Mouse (Mus musculus) embryonic facial prominence, embryonic 13.5 days (tissue): ENCODE measurements around the gene Shcbp1l. TPM values are rescaled to one million over a fixed set of nuclear protein-coding genes. Genes with fewer than 3 reads are reported as not detected.
A peak's percentile ranks its signal among the peaks of the same experiment; 100 is the strongest.
"Not testable (repeated sequence)": the region's sequence is repeated elsewhere in the genome, so short reads cannot be mapped to it uniquely, and the experiment has no call there.

Experiments used
- ATAC-seq: fragments of 200-750 bp; cut with Nextera tagmentation; 2 replicates; pipeline ENCODE4 v1.8.0; 2017; ENCODE audit warnings: low read depth; ENCODE audit not compliant: insufficient number of reproducible peaks, insufficient read depth, low FRiP score, low TSS enrichment
- H3K27ac ChIP-seq: fragments of 300-500 bp; sonication (generic); 2 replicates; pipeline ENCODE4 v1.5.1; 2015; ENCODE audit warnings: moderate library complexity, mild to moderate bottlenecking, inconsistent platforms
- H3K27me3 ChIP-seq: fragments of 300-500 bp; sonication (generic); 2 replicates; pipeline ENCODE4 v1.6.1; 2015; ENCODE audit warnings: mild to moderate bottlenecking, inconsistent platforms
- H3K36me3 ChIP-seq: fragments of 300-500 bp; sonication (generic); 2 replicates; pipeline ENCODE4 v1.6.1; 2015; ENCODE audit warnings: mild to moderate bottlenecking, inconsistent platforms
- H3K4me1 ChIP-seq: fragments of 300-500 bp; sonication (generic); 2 replicates; pipeline ENCODE4 v1.6.1; 2015; ENCODE audit warnings: inconsistent platforms
- H3K4me2 ChIP-seq: fragments of 300-500 bp; sonication (generic); 2 replicates; pipeline ENCODE4 v1.6.1; 2015; ENCODE audit warnings: moderate library complexity, mild to moderate bottlenecking, inconsistent platforms
- H3K4me3 ChIP-seq: fragments of 300-500 bp; sonication (generic); 2 replicates; pipeline ENCODE4 v1.5.1; 2015; ENCODE audit warnings: mild to moderate bottlenecking, inconsistent platforms
- H3K9ac ChIP-seq: fragments of 300-500 bp; sonication (generic); 2 replicates; pipeline ENCODE4 v1.6.1; 2015; ENCODE audit warnings: mild to moderate bottlenecking, inconsistent platforms
- H3K9me3 ChIP-seq: fragments of 300-500 bp; sonication (generic); 2 replicates; pipeline ENCODE4 v1.6.1; 2016; ENCODE audit warnings: inconsistent platforms
- WGBS: fragments of 180-500 bp; shearing (Covaris S2); methylation state at CpG from one replicate; pipeline ENCODE4 v1.1.7; 2015; ENCODE audit warnings: mixed read lengths; 5-methylcytosine and 5-hydroxymethylcytosine counted together
- polyA plus RNA-seq: library from polyadenylated mRNA; unstranded; fragments of >200 nt; fragmentation: Nextera tagmentation; extraction: Ambion mirVana; gene quantifications from 2 replicates; pipeline ENCODE4 v1.2.1, GENCODE M21; 2015

The Shcbp1l gene
- polyA plus RNA-seq, 1 experiment from 2014 or later, result 0.58 TPM

DNA sequence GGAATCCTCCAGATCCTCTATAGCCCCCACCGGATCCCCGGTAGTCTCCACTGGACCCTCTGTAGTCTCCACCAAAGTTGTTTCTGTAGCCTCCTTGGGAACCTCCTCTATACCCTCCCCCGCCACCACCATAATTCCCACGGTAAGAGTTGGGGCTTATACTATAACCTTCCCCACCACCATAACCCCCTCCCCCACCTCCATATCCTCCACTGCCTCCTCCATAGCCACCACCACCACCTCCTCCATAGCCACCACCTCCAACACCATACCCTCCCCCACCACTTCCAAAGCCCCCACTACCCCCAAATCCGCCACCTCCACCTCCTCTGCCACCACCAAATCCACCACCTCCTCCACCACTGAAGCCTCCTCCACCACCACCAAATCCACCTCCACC lies 31.2 kb downstream of the Shcbp1l start:
- no peaks in the 10 kb centered on the region for H3K27me3 ChIP-seq
- WGBS, result 83% methylated on average over 5 of the region's 5 CpGs
- no peak for ATAC-seq
- no peak overlapping the region for H3K4me3 ChIP-seq
- no peaks in the 10 kb centered on the region for H3K9me3 ChIP-seq
- H3K4me2 ChIP-seq, result no peak overlapping the region
- H3K9ac ChIP-seq, result no peak overlapping the region
- H3K4me1 ChIP-seq, result no peaks in the 10 kb centered on the region
- no peak overlapping the region for H3K27ac ChIP-seq
- peaks cover 81% of the 10 kb centered on the region for H3K36me3 ChIP-seq

DNA sequence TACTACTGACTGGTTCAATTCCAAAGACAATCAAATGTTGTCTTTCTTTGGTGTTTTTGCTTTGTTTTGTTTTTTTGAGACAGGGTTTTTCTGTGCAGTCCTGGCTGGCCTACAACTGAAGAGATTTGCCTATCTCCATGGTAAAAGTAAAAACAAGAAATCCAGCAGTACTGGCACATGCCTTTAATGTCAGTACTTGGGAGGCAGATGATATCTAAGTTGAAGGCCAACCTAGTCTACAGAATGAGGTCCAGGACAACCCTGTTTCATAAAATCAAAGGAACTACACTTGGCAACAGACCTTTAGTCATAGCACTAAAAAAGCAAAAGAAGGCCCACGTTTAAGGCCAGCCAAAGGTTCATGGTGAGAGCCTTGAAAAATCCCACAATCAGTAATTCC lies 36.8 kb downstream of the Shcbp1l start:
- 86% methylated on average over 1 of the region's 1 CpGs for WGBS
- peaks cover 80% of the 10 kb centered on the region for H3K36me3 ChIP-seq
- no peaks in the 10 kb centered on the region for H3K4me1 ChIP-seq
- H3K9ac ChIP-seq, result no peak overlapping the region
- ATAC-seq, result no peak
- no peak overlapping the region for H3K27ac ChIP-seq
- H3K9me3 ChIP-seq, result no peaks in the 10 kb centered on the region
- H3K27me3 ChIP-seq, result no peaks in the 10 kb centered on the region
- H3K4me2 ChIP-seq, result no peak overlapping the region
- no peak overlapping the region for H3K4me3 ChIP-seq

DNA sequence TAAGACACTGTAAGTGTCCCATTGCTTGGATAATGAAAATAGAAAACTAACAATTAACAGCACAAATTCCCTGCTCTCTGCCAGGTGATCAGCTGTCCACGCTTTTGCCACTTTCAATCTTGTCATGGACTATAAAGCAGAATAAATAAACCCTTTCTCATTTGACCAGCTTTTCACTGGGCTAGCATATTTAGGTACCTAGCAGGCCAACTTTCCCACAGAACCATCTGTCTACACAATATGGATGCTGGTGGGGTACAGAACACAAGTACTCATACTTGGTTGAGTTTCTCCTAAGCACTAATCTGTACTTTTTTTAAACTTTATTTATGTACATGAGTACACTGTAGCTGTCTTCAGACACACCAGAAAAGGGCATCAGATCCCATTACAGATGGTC lies 54.3 kb downstream of the Shcbp1l start:
- Histone ChIP-seq H3K9ac (no peak overlapping the region), H3K4me1 (peaks cover 7% of the 10 kb centered on the region), H3K4me3 (no peak overlapping the region), H3K4me2 (no peak overlapping the region), H3K27ac (no peak overlapping the region), H3K27me3 (no peaks in the 10 kb centered on the region), H3K9me3 (no peaks in the 10 kb centered on the region), H3K36me3 (peaks cover 78% of the 10 kb centered on the region)
- no peak for ATAC-seq
- WGBS, result 88% methylated on average over 1 of the region's 1 CpGs

DNA sequence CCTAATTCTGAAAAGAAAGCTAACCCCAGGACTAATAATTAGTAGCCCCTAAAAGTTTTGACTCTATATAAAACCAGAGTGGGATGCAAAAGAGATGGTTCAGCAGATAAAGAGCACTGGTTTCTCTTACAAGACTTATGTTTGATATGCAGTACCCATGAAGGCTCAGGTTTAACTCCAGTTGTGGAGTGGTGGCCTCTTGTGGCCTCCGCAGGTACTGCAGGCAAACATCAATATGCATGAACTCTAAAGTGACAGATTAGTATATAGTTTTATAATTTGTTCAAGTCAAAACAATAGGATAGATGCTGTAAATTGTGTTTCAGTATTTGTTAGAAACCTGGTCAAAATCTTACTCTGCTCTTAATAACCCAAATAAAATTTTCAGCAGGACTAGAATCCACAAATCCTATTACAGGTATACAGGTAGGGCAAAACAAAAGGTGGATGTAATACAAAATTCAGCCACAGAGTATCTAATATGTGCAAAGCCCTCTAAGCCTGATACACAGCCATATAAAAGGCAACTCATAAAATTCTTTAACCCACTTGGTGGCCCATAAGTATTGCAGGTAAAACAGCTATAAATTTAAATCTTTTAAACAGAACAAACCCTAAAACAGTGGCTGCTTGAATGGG lies 55.5 kb downstream of the Shcbp1l start:
- Histone ChIP-seq H3K9me3 (no peaks in the 10 kb centered on the region), H3K4me3 (no peak overlapping the region), H3K27me3 (no peaks in the 10 kb centered on the region), H3K27ac (no peak overlapping the region), H3K4me1 (peaks cover 20% of the 10 kb centered on the region), H3K9ac (no peak overlapping the region), H3K4me2 (no peak overlapping the region), H3K36me3 (peaks cover 68% of the 10 kb centered on the region)
- ATAC-seq, result no peak
- 58% methylated on average over 1 of the region's 1 CpGs for WGBS

DNA sequence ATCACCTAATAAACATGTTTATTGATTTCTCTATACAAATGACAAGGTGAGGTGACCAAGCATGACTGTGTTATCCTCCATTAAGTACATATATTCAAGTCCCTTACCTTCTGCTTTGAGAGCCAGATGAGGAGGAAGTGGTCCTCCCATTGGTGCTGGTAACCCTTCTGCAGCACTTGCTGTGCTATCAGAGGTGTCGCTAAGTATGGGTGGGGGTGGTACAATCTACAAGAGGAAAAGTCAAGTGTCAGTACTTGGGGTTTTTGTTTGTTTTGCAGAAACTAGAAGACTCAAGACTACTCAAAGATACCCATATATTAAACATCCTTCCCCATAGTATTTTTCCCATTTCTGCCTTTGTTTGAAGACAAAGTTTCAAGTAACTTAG lies 56.1 kb downstream of the Shcbp1l start:
- Histone ChIP-seq H3K36me3 (peaks cover 66% of the 10 kb centered on the region), H3K4me1 (peaks cover 22% of the 10 kb centered on the region), H3K9me3 (no peaks in the 10 kb centered on the region), H3K27me3 (no peaks in the 10 kb centered on the region), H3K4me2 (no peak overlapping the region), H3K9ac (no peak overlapping the region), H3K4me3 (no peak overlapping the region), H3K27ac (no peak overlapping the region)
- ATAC-seq, result no peak
- 84% methylated on average over 1 of the region's 1 CpGs for whole genome bisulfite sequencing

DNA sequence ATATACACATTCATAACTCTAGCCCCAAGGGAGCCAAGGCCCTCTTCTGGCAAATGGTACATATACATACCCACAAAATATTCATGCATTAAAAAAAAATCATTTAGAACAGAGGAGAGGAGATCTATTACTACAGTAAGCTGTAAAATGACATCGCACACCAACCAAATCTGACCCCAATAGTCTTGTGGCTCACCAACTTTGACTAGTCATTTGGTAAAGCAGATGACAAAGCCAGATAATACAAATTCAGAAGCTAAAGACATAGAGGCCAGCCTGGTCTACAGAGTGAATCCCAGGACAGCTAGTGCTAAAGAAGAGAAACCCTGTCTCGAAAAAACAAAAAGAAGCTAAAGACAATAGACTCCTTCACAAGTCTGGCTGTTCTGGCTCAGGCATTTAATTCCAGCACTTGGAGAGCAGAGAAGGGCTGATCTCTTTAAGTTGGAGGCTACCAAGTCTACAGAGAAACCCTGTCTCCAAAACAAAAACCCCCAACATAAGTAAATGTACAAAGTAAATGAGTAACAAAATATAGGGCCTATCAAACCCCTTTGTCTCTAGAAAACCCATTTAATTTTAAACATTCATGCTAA lies 60.3 kb downstream of the Shcbp1l start:
- 50% methylated on average over 2 of the region's 2 CpGs for WGBS
- peak overlapping the region; percentile 83 for H3K4me2 ChIP-seq
- H3K9me3 ChIP-seq, result no peaks in the 10 kb centered on the region
- peaks cover 26% of the 10 kb centered on the region for H3K36me3 ChIP-seq
- H3K27me3 ChIP-seq, result no peaks in the 10 kb centered on the region
- no peak for ATAC-seq
- peak overlapping the region; percentile 99 for H3K4me3 ChIP-seq
- H3K9ac ChIP-seq, result peak overlapping the region; percentile 51; the same call in 1 of the 2 replicates
- H3K27ac ChIP-seq, result no peak overlapping the region
- peaks cover 24% of the 10 kb centered on the region for H3K4me1 ChIP-seq

DNA sequence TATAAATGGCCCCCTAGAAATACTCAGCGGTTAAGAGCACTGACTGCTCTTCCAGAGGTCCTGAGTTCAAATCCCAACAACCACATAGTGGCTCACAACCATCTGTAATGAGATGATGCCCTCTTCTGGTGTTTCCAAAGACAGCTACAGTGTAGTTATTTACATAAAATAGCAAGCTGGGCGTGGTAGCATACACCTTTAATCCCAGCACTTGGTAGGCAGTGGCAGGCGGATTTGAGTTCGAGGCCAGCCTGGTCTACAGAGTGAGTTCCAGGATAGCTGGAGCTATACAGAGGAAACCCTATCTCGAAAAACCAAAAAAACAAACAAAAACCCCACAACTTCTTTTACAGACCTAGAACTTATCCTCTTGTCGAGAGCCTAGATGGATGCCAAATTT lies 61.2 kb downstream of the Shcbp1l start:
- peaks cover 18% of the 10 kb centered on the region for H3K36me3 ChIP-seq
- not testable (repeated sequence) for H3K27ac ChIP-seq, ATAC-seq, H3K27me3 ChIP-seq, H3K9me3 ChIP-seq
- H3K4me1 ChIP-seq, result peaks cover 24% of the 10 kb centered on the region
- peak overlapping the region; percentile 100 for H3K9ac ChIP-seq
- peak overlapping the region; percentile 99 for H3K4me3 ChIP-seq
- WGBS, result 12% methylated on average over 6 of the region's 6 CpGs
- peak overlapping the region; percentile 83 for H3K4me2 ChIP-seq

DNA sequence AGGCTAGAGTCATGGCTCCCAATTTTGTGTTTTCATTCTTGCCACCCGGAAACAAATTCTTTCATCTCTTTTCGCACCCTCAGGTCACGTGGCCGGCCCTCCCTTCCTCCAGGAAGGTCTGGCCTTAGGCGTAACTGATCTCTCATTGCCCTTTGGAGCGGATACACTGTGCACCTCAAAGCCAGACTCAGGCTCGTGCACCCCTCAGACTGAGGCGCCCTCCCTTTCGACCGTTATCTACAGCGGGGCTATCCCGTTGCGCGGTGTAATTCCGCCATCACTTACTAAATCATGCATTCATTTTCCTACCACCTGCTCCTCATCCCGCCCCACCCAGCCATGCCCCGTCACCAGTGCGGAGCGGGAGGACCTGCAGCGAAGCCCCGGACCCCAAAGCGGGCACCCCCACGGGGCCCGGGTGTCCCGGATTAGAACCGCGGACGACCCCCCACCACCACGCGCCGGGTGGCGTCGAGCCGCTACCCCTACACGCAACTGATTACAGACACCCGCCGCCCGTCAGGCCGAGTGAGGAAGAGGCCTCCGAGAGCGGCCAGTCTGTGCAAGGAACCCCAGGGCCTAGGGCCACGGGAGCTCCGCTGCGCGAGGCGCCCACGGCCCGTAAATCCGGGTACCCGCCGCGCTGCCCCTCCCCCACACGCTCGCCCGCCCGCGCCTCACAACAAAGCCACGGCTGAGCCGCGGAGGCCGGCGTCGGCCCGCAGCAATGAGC lies 62.0 kb downstream of the Shcbp1l start:
- peak; percentile 71 for ATAC-seq
- Histone ChIP-seq H3K27me3 (no peaks in the 10 kb centered on the region), H3K9me3 (no peaks in the 10 kb centered on the region), H3K27ac (peak overlapping the region; percentile 93), H3K36me3 (peaks cover 11% of the 10 kb centered on the region), H3K9ac (peak overlapping the region; percentile 100), H3K4me3 (peak overlapping the region; percentile 99), H3K4me2 (peak overlapping the region; percentile 83), H3K4me1 (peaks cover 24% of the 10 kb centered on the region)
- WGBS, result under 1% methylated on average over 61 of the region's 64 CpGs

DNA sequence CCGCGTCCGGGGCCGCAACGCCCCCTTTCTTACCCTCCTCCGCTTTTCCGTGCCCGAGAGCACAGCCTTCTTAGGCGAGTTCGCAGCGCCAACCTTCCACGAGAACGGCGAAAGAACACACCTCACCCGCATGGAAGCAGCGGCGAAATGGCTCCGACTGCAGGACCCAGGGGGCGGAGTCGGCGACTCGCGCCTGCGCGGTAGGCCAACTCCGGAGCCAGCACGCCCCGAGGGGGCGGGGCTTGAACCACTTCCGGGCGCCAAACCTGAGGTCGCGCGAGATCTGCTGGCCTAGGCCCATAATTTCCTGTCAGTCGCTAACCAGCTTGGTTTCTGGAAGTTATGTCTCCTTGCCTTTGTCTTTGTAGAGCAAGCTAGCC lies 62.5 kb downstream of the Shcbp1l start, which contains the start of gene Dhx9:
Dhx9 (minus strand) TSS at position 161 of the 380 bp plus-strand sequence.
- no peaks in the 10 kb centered on the region for H3K9me3 ChIP-seq
- H3K27me3 ChIP-seq, result no peaks in the 10 kb centered on the region
- H3K4me2 ChIP-seq, result peak within 1 kb of the TSS; percentile 83
- peaks cover 24% of the 10 kb centered on the region for H3K4me1 ChIP-seq
- peak within 1 kb of the TSS; percentile 99 for H3K4me3 ChIP-seq
- H3K36me3 ChIP-seq, result peaks cover 5% of the 10 kb centered on the region
- peak within 1 kb of the TSS; percentile 100 for H3K9ac ChIP-seq
- under 1% methylated on average over 35 of the region's 35 CpGs for WGBS
- peak within 1 kb of the TSS; percentile 93 for H3K27ac ChIP-seq
- peak; percentile 91 for ATAC-seq

DNA sequence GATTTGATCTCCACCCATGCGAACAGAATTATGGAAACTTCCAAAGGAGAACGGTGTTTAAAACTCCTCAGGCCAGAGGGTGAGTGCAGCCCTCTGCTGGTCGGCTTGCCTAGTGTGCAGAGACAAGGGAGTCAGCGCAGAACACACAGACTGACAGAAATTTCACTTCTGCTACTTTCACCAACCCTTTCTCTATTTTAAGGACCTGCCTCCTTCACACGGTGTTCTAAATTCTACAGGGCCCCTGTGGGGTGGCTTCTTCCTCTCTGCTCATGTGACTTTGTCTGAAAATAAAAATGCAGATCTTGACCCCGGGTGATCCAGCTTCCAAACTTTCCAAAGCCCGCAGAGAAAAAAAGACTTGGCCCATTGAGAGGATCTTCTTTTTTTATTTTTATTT lies 64.2 kb downstream of the Shcbp1l start:
- Histone ChIP-seq H3K36me3 (no peaks in the 10 kb centered on the region), H3K27ac (no peak overlapping the region), H3K4me2 (no peak overlapping the region), H3K9ac (no peak overlapping the region), H3K4me3 (no peak overlapping the region), H3K27me3 (no peaks in the 10 kb centered on the region), H3K9me3 (no peaks in the 10 kb centered on the region), H3K4me1 (peaks cover 18% of the 10 kb centered on the region)
- ATAC-seq, result no peak
- 51% methylated on average over 7 of the region's 7 CpGs for WGBS

DNA sequence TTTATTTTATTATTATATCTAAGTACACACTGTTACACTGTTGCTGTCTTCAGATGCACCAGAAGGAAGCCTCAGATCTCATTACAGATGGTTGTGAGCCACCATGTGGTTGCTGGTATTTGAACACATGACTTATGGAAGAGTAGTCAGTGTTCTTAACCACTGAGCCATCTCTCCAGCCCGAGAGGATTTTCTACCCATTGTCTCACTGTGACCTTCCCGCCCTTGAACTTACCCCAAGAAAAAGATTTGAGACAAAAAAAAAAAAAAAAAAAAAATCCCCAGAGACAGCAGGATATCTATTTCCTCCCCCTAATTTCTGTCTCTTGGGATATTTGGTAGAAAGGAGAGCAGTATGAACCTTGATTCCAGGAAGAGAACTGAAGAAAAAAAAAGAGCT lies 64.6 kb downstream of the Shcbp1l start:
- Histone ChIP-seq H3K9me3 (no peaks in the 10 kb centered on the region), H3K4me1 (peaks cover 14% of the 10 kb centered on the region), H3K36me3 (no peaks in the 10 kb centered on the region), H3K4me3 (no peak overlapping the region), H3K27me3 (no peaks in the 10 kb centered on the region), H3K4me2 (no peak overlapping the region), H3K9ac (no peak overlapping the region), H3K27ac (no peak overlapping the region)
- WGBS, result 60% methylated on average over 2 of the region's 2 CpGs
- no peak for ATAC-seq

DNA sequence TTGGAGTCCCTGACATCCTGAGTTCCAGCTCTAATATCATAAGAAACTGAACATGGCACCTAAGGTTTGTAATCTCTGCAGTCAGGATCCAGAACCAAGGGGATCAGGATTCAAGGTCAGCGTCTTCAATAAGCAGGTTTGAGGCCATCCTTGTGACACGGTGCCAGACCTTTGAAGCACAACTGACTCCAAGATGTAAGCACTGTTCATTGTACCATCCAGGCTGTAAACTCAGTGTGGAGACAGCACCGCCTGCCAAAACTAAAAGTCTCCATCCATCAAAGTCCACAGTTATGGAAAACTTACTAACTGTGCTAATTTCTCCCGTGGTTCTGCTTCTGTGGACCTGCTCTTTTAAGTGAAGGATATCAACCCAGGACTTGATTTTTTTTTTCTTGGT lies 65.0 kb downstream of the Shcbp1l start:
- Histone ChIP-seq H3K4me1 (peaks cover 10% of the 10 kb centered on the region), H3K36me3 (no peaks in the 10 kb centered on the region), H3K9me3 (no peaks in the 10 kb centered on the region), H3K27ac (no peak overlapping the region), H3K4me3 (no peak overlapping the region), H3K27me3 (no peaks in the 10 kb centered on the region), H3K4me2 (no peak overlapping the region), H3K9ac (no peak overlapping the region)
- WGBS, result 86% methylated on average over 4 of the region's 4 CpGs
- no peak for ATAC-seq
